Mouse (Mus musculus) MEL (cell line): ENCODE measurements around the gene Zfp646. TPM values are rescaled to one million over a fixed set of nuclear protein-coding genes. Genes with fewer than 3 reads are reported as not detected.
A peak's percentile ranks its signal among the peaks of the same experiment; 100 is the strongest.

ENCODE experiments used
- DNase-seq: peaks from one replicate; pipeline ENCODE4 v3.0.0; 2011; ENCODE audit warnings: low read depth, low spot score
- H3K27ac ChIP-seq: 2 replicates; pipeline ENCODE4 v1.5.1; 2012; ENCODE audit warnings: low read depth, mild to moderate bottlenecking, control low read depth, low read length, moderate library complexity; ENCODE audit not compliant: control insufficient read depth
- H3K27me3 ChIP-seq, 2 experiments: fragments of 150-350 bp in 1 of 2; sonication (generic) in 1 of 2; 2 replicates each; pipeline ENCODE4 v1.6.1; 2012; ENCODE audit warnings: low read length in 2 of 2, mild to moderate bottlenecking in 2 of 2, improper control_type of control experiment in 1 of 2, moderate library complexity in 1 of 2; ENCODE audit not compliant: insufficient read depth in 2 of 2, control insufficient read depth in 1 of 2
- H3K36me3 ChIP-seq, 2 experiments: 2 replicates each; pipeline ENCODE4 v1.6.1; 2012 to 2014; ENCODE audit warnings: low read length in 2 of 2, improper control_type of control experiment in 1 of 2, inconsistent platforms in 1 of 2, mild to moderate bottlenecking in 1 of 2; ENCODE audit not compliant: insufficient read depth in 2 of 2, control insufficient read depth in 1 of 2
- H3K4me1 ChIP-seq, 2 experiments: fragments of 150-350 bp in 1 of 2; sonication (generic) in 1 of 2; 2 replicates each; pipeline ENCODE4 v1.6.1; 2012; ENCODE audit warnings: low read length in 2 of 2, improper control_type of control experiment in 1 of 2, mild to moderate bottlenecking in 1 of 2; ENCODE audit not compliant: insufficient read depth in 2 of 2, control insufficient read depth in 1 of 2
- H3K4me3 ChIP-seq, 2 experiments: fragments of 150-350 bp in 1 of 2; sonication (generic) in 1 of 2; 2 replicates each; pipeline ENCODE4 v1.5.1; 2012; ENCODE audit warnings: low read depth in 2 of 2, low read length in 2 of 2, mild to moderate bottlenecking in 2 of 2, moderate library complexity in 2 of 2, control low read depth in 1 of 2, improper control_type of control experiment in 1 of 2; ENCODE audit not compliant: control insufficient read depth in 1 of 2, insufficient read depth in 1 of 2
- H3K79me2 ChIP-seq: 2 replicates; pipeline ENCODE4 v1.6.1; 2012; ENCODE audit warnings: mild to moderate bottlenecking, low read length, moderate library complexity; ENCODE audit not compliant: control insufficient read depth, poor library complexity, insufficient read depth
- H3K9ac ChIP-seq: 2 replicates; pipeline ENCODE4 v1.6.1; 2012; ENCODE audit warnings: low read depth, mild to moderate bottlenecking, control low read depth, low read length, moderate library complexity; ENCODE audit not compliant: control insufficient read depth, poor library complexity, severe bottlenecking
- H3K9me3 ChIP-seq: fragments of 150-350 bp; sonication (generic); replicated peaks from 2 replicates; pipeline ENCODE4 v1.6.1; 2012; ENCODE audit warnings: mild to moderate bottlenecking, low read length, improper control_type of control experiment, moderate library complexity; ENCODE audit not compliant: insufficient read depth
- CHD2 ChIP-seq: IDR thresholded peaks from 2 replicates; pipeline ENCODE4 v1.6.1; 2011; ENCODE audit warnings: low read length, improper control_type of control experiment
- E2F4 ChIP-seq: IDR thresholded peaks from 2 replicates; pipeline ENCODE4 v1.6.1; 2011; ENCODE audit warnings: low read depth, low read length, improper control_type of control experiment, borderline replicate concordance
- ELF1 ChIP-seq: IDR thresholded peaks from 2 replicates; pipeline ENCODE4 v1.6.1; 2014; ENCODE audit warnings: low read depth, mild to moderate bottlenecking, inconsistent platforms, low read length, improper control_type of control experiment, moderate library complexity
- EP300 ChIP-seq, 2 experiments: IDR thresholded peaks; 2 replicates each; pipeline ENCODE4 v1.6.1; 2011; ENCODE audit warnings: improper control_type of control experiment in 2 of 2, low read length in 2 of 2, low read depth in 1 of 2, mild to moderate bottlenecking in 1 of 2
- ETS1 ChIP-seq: IDR thresholded peaks from 2 replicates; pipeline ENCODE4 v1.6.1; 2012; ENCODE audit warnings: low read depth, mild to moderate bottlenecking, inconsistent platforms, low read length, improper control_type of control experiment, moderate library complexity
- GABPA ChIP-seq: IDR thresholded peaks from 2 replicates; pipeline ENCODE4 v1.6.1; 2012; ENCODE audit warnings: low read depth, mild to moderate bottlenecking, inconsistent platforms, low read length, improper control_type of control experiment, moderate library complexity
- GATA1 ChIP-seq: IDR thresholded peaks from 2 replicates; pipeline ENCODE4 v1.6.1; 2011; ENCODE audit warnings: low read depth, low read length, improper control_type of control experiment
- JUND ChIP-seq: IDR thresholded peaks from 2 replicates; pipeline ENCODE4 v1.6.1; 2011; ENCODE audit warnings: low read depth, mild to moderate bottlenecking, improper control_type of control experiment, low read length
- MAFK ChIP-seq: IDR thresholded peaks from 2 replicates; pipeline ENCODE4 v1.6.1; 2011; ENCODE audit warnings: low read depth, mild to moderate bottlenecking, low read length, improper control_type of control experiment, borderline replicate concordance
- MAX ChIP-seq: IDR thresholded peaks from 2 replicates; pipeline ENCODE4 v1.6.1; 2011; ENCODE audit warnings: low read length, improper control_type of control experiment
- POLR2AphosphoS2 ChIP-seq: IDR thresholded peaks from 2 replicates; pipeline ENCODE4 v1.6.1; 2011; ENCODE audit warnings: low read length, improper control_type of control experiment
- SMC3 ChIP-seq: IDR thresholded peaks from 2 replicates; pipeline ENCODE4 v1.6.1; 2011; ENCODE audit warnings: low read depth, low read length, improper control_type of control experiment
- TAL1 ChIP-seq: IDR thresholded peaks from 2 replicates; pipeline ENCODE4 v1.6.1; 2012; ENCODE audit warnings: mild to moderate bottlenecking, inconsistent platforms, low read length, moderate library complexity, mixed read lengths
- TBP ChIP-seq: IDR thresholded peaks from 2 replicates; pipeline ENCODE4 v1.8.0; 2011; ENCODE audit warnings: low read depth, low read length, improper control_type of control experiment
- TCF12 ChIP-seq: IDR thresholded peaks from 2 replicates; pipeline ENCODE4 v1.6.1; 2014; ENCODE audit warnings: low read depth, mild to moderate bottlenecking, inconsistent platforms, low read length, improper control_type of control experiment, moderate library complexity
- USF1 ChIP-seq: IDR thresholded peaks from 2 replicates; pipeline ENCODE4 v1.6.1; 2014; ENCODE audit warnings: low read depth, mild to moderate bottlenecking, inconsistent platforms, low read length, improper control_type of control experiment, moderate library complexity
- ZKSCAN1 ChIP-seq: IDR thresholded peaks from 2 replicates; pipeline ENCODE4 v1.6.1; 2012; ENCODE audit warnings: low read depth, mild to moderate bottlenecking, inconsistent platforms, low read length, improper control_type of control experiment, moderate library complexity
- ZMIZ1 ChIP-seq: IDR thresholded peaks from 2 replicates; pipeline ENCODE4 v1.6.1; 2012; ENCODE audit warnings: low read depth, mild to moderate bottlenecking, inconsistent platforms, low read length, improper control_type of control experiment, moderate library complexity
- polyA plus RNA-seq, 2 experiments: library from polyadenylated mRNA; stranded (reverse) in 1 of 2; unstranded in 1 of 2; fragments of >175 nt in 1 of 2; fragments of >200 nt in 1 of 2; gene quantifications; 2 replicates each; pipeline versions ENCODE4 v1.2.1 to v1.2.4; 2012; ENCODE audit warnings: low replicate concordance in 2 of 2, low read depth in 1 of 2; ENCODE audit not compliant: insufficient read length in 2 of 2, insufficient read depth in 1 of 2, missing spikeins in 1 of 2
- total RNA-seq: library from RNA; depleted of rRNA; stranded (reverse); fragments of 300-350 nt; gene quantifications from 2 replicates; pipeline ENCODE4 v1.2.3, GENCODE M21; 2012

Zfp646 gene
- total and polyA plus RNA-seq, 3 experiments, result 35.8 to 38.2 TPM; not detected in 1

DNA sequence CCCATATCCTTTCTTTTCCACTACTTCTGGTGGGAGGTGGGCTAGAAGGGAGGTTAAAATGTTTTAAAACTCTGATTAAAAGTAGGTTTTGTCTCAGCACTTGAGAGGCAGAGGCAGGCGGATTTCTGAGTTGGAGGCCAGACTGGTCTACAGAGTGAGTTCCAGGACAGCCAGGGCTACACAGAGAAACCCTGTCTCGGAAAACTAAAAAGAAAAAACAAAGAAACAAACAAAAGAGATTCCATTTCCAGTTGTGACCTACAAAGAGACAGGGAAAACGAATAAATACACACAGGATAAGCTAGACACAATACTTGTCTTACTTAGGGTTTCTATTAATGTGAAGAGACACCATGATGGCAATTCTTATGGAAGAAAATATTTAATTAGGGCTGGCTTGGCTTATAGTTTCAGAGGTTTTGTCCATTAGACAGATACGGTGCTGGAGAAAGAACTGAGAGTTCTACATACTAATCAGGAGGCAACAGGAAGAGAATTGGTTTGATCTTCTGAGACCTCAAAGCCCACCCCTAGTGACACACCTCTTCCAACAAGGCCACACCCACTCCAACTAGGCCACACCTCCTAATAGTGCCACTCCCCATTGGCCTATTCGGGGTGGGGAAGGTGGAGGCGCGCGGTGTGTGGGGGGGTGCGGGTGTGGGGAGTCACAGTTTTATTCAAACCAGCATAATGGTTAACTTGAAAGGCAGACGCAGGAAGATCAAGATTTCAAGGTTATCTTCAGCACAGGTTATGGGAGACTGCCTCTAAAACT, 22.3 kb downstream of the Zfp646 start (continued):
- no peak for TF ChIP-seq E2F4
- no peak for TF ChIP-seq MAFK
- no peak for TF ChIP-seq GATA1
- TF ChIP-seq GABPA, result no peak
- no peak for TF ChIP-seq ELF1
- TF ChIP-seq TBP, result peak; percentile 76
- TF ChIP-seq JUND, result no peak
- no peak for TF ChIP-seq SMC3
- no peak for TF ChIP-seq POLR2AphosphoS2
- TF ChIP-seq, all 39 proteins: peak for 5

DNA sequence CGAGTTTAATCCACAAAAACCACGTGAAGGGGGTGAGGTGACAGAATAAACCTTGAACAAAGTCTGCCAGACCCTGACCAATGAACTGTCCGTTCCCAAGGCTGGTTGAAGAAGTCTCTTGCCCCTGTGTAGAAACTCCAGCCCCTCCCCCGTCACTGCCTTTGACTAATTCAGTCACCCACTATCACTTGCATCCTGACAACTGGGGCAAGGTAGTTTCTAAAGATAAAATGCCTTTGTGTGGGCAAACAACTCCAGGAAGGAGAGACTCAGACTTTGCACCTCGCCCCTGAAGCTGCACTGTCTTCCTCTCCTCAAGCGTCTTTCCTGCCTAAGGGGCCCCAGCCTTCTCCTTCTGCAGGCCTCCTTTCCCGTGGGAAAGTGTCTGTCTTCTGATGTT, 24.0 kb downstream of the Zfp646 start:
- peak overlapping the region in 1 of 2 experiments; percentile 28; a peak in 2 of 4 replicates for H3K4me3 ChIP-seq
- peaks cover 23 to 46% of the 10 kb centered on the region in 2 experiments for H3K4me1 ChIP-seq
- no peaks in the 10 kb centered on the region for H3K27me3 ChIP-seq
- H3K9me3 ChIP-seq, result no peaks in the 10 kb centered on the region
- peaks cover 3% of the 10 kb centered on the region; the same call in 1 of the 2 replicates for H3K79me2 ChIP-seq
- DNase-seq, result peak; percentile 53
- peaks cover 0 to 27% of the 10 kb centered on the region in 2 experiments; a peak in 2 of 4 replicates for H3K36me3 ChIP-seq
- TF ChIP-seq USF1 (0 out of 2 replicates have a peak, but pooled peaks have one; percentile 13), ZMIZ1 (no peak), GATA1 (peak; percentile 55), TAL1 (peak; percentile 37; the same call in 1 of the 2 replicates), ETS1 (peak; percentile 51), MAX (no peak), ZKSCAN1 (no peak), E2F4 (no peak), CHD2 (0 out of 2 replicates have a peak, but pooled peaks have one; percentile 11), EP300 (IDR thresholded peaks at IDR 0.05; ENCODE audit: low read depth in 1 of 2, low read length in 2 of 2) (peak in 1 of 2 experiments; percentile 59; a peak in 3 of 4 replicates), TCF12 (peak; percentile 47; the same call in 1 of the 2 replicates)
- TF ChIP-seq, all 39 proteins: peak for 7
- peak overlapping the region; percentile 2 for H3K9ac ChIP-seq
- peak overlapping the region; percentile 28 for H3K27ac ChIP-seq
